Mouse (Mus musculus) intestine, postnatal 0 days (tissue): ENCODE data around the gene Por. TPM values are rescaled to one million over a fixed set of nuclear protein-coding genes. Genes with fewer than 3 reads are reported as not detected.

Experiments used
- ATAC-seq: fragments of 200-750 bp; cut with Nextera tagmentation; 2 replicates; pipeline ENCODE4 v1.8.0; 2017; ENCODE audit warnings: mild to moderate bottlenecking, moderate TSS enrichment, moderate library complexity
- H3K27ac ChIP-seq: fragments of 300-500 bp; sonication (generic); 2 replicates; pipeline ENCODE4 v1.5.1; 2014; ENCODE audit warnings: mild to moderate bottlenecking, low read depth, low read length, moderate library complexity
- H3K27me3 ChIP-seq: fragments of 300-500 bp; sonication (generic); replicated peaks from 2 replicates; pipeline ENCODE4 v1.6.1; 2014; ENCODE audit warnings: low read length, mixed read lengths; ENCODE audit not compliant: control insufficient read depth, insufficient read depth
- H3K36me3 ChIP-seq: fragments of 300-500 bp; sonication (generic); 2 replicates; pipeline ENCODE4 v1.6.1; 2014; ENCODE audit warnings: mild to moderate bottlenecking, moderate library complexity; ENCODE audit not compliant: control insufficient read depth, insufficient read depth
- H3K4me1 ChIP-seq: fragments of 300-500 bp; sonication (generic); replicated peaks from 2 replicates; pipeline ENCODE4 v1.6.1; 2014; ENCODE audit warnings: antibody characterized with exemption, low read length, mixed read lengths; ENCODE audit not compliant: control insufficient read depth, insufficient read depth
- H3K4me2 ChIP-seq: fragments of 300-500 bp; sonication (generic); replicated peaks from 2 replicates; pipeline ENCODE4 v1.6.1; 2014; ENCODE audit warnings: low read depth, mild to moderate bottlenecking, moderate library complexity
- H3K4me3 ChIP-seq: fragments of 300-500 bp; sonication (generic); 2 replicates; pipeline ENCODE4 v1.5.1; 2014; ENCODE audit warnings: low read depth, low read length
- H3K9ac ChIP-seq: fragments of 300-500 bp; sonication (generic); 2 replicates; pipeline ENCODE4 v1.6.1; 2014; ENCODE audit warnings: mild to moderate bottlenecking, low read depth, low read length
- H3K9me3 ChIP-seq: fragments of 300-500 bp; sonication (generic); 2 replicates; pipeline ENCODE4 v1.6.1; 2016; ENCODE audit warnings: mixed run types; ENCODE audit not compliant: control insufficient read depth
- CTCF ChIP-seq: sonication (generic); IDR thresholded peaks from 2 replicates; pipeline ENCODE4 v1.5.1; 2016; ENCODE audit warnings: low read depth, mild to moderate bottlenecking, control low read depth, antibody characterized with exemption, moderate library complexity
- WGBS: fragments of 180-500 bp; shearing (Covaris S2); extraction: QIAGEN DNeasy Blood & Tissue Kit; methylation state at CpG from one replicate; pipeline ENCODE4 v1.1.7; 2014; 5-methylcytosine and 5-hydroxymethylcytosine counted together
- polyA plus RNA-seq: library from polyadenylated mRNA; unstranded; fragments of >200 nt; fragmentation: Nextera tagmentation; extraction: Ambion mirVana; gene quantifications from 2 replicates; pipeline ENCODE4 v1.2.1, GENCODE M21; 2015

Por gene
- polyA plus RNA-seq, 1 experiment from 2014 or later: 91.7 TPM

DNA sequence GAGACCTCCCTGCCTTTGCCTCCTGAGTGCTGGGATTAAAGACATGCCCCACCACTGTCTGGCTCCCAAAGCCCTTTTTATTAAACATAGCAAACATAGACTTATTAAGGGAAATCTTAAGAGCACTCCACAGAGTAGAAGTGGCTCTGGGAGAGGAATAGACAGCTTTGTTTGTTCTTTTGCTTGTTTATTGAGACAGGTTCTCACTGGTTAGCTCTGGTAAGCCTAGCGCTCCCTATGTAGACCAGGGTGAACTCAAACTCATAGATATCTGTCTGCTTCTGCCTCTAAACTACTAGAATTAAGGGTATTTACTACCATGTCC, 20.6 kb upstream of the Por start:
- Histone ChIP-seq H3K4me3 (no peak overlapping the region), H3K36me3 (no peaks in the 10 kb centered on the region), H3K27ac (no peak overlapping the region), H3K9ac (no peak overlapping the region), H3K4me2 (no peak overlapping the region), H3K9me3 (no peaks in the 10 kb centered on the region), H3K4me1 (0 out of 2 replicates have a peak, but pooled peaks cover 3% of the 10 kb centered on the region), H3K27me3 (no peaks in the 10 kb centered on the region)
- 89% methylated on average over 1 of the region's 1 CpGs for WGBS
- no peak for TF ChIP-seq CTCF
- ATAC-seq: no peak

DNA sequence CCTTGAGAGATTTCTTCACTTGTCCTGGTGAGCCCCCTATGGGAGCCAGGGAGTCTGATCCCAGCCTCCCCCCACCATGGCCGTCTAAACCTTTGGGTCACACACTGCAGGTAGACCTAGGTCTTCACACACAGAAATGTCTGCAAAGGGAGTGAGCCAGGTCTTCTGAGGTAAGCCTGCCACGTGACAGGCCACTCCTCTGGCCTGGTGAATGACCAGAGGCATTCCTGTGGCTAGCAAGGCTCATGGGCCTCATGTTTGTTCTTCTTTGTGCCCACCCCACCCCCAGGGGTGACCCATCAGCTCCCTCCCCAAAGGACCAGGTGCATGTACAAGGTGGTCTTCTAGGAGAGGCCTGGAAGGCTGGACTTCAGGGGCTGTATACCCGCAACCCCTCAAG, 18.3 kb upstream of the Por start:
- Histone ChIP-seq H3K4me2 (no peak overlapping the region), H3K4me1 (no peaks in the 10 kb centered on the region), H3K9ac (no peak overlapping the region), H3K27me3 (no peaks in the 10 kb centered on the region), H3K36me3 (no peaks in the 10 kb centered on the region), H3K9me3 (no peaks in the 10 kb centered on the region), H3K4me3 (no peak overlapping the region), H3K27ac (no peak overlapping the region)
- 84% methylated on average over 3 of the region's 3 CpGs for WGBS
- TF ChIP-seq CTCF: no peak
- no peak for ATAC-seq

DNA sequence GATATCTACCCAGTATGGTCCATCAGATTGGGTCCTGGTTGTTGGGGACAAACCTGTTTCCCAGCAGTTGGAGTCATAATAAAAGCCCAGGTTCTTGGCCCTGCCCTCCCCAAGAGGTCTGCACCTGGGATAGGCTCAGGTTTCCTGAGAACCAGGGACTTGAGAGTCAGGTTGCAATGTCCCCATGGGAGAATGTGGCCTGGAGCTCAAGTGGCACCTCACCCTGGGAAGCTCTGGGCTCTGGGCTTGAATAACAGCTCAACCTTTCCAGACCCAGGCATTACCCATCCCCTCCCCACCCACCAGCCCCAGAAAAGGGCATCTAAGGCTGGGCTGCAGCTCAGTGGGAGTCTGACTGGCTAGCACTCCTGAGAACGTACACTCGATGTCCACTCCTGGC, 16.6 kb upstream of the Por start:
- 73% methylated on average over 2 of the region's 2 CpGs for WGBS
- H3K27me3 ChIP-seq: no peaks in the 10 kb centered on the region
- H3K4me2 ChIP-seq: no peak overlapping the region
- no peak for ATAC-seq
- no peak overlapping the region for H3K4me3 ChIP-seq
- no peak for TF ChIP-seq CTCF
- H3K9me3 ChIP-seq: no peaks in the 10 kb centered on the region
- no peak overlapping the region for H3K9ac ChIP-seq
- H3K36me3 ChIP-seq: no peaks in the 10 kb centered on the region
- no peaks in the 10 kb centered on the region for H3K4me1 ChIP-seq
- no peak overlapping the region for H3K27ac ChIP-seq

DNA sequence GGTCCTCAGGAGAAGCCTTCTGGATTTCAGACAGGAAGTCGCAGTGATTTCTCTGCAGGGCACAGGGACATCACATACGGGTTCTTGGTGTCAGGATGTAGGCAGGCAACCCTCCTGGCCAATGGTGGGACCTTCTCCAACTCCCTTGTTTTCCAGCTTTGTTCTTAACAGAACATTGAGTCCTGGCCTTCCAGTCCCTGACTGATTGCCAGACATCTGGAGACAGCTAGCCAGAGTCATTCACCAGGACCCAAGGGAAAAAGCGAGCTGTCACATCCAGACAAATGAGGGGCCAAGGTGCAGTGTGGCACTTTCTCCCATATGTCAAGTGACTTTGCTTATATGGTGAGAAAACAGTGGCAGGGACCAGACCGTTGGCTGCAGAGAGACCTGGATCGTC, 13.8 kb upstream of the Por start:
- WGBS: 66% methylated on average over 5 of the region's 5 CpGs

DNA sequence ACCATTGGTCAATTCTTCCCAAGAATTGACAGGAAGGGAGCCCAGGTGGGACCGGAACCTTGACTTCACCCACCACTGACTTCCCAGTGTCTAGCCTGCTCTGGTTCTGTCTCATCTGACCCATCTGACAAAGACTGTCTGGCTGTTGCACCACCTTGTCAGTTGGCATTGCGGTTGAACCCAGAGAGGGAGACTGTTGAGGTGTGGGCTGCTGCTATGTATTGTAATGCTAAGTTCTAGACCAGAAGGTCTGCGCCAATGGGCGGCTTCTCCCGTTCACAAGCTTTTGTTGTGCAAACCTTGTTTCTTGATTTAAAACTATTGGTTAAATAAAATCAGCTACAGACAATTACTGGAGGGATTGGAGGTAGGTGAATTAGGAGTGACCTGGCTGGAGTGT, 12.7 kb upstream of the Por start:
- no peak for TF ChIP-seq CTCF
- 91% methylated on average over 5 of the region's 5 CpGs for WGBS

More for the DNA sequence above, 13.8 kb upstream of the Por start:
- Histone ChIP-seq H3K4me3 (no peak overlapping the region), H3K36me3 (no peaks in the 10 kb centered on the region), H3K4me1 (no peaks in the 10 kb centered on the region), H3K9me3 (no peaks in the 10 kb centered on the region), H3K9ac (no peak overlapping the region), H3K4me2 (no peak overlapping the region), H3K27me3 (no peaks in the 10 kb centered on the region), H3K27ac (no peak overlapping the region)
- ATAC-seq: no peak
- TF ChIP-seq CTCF: no peak

DNA sequence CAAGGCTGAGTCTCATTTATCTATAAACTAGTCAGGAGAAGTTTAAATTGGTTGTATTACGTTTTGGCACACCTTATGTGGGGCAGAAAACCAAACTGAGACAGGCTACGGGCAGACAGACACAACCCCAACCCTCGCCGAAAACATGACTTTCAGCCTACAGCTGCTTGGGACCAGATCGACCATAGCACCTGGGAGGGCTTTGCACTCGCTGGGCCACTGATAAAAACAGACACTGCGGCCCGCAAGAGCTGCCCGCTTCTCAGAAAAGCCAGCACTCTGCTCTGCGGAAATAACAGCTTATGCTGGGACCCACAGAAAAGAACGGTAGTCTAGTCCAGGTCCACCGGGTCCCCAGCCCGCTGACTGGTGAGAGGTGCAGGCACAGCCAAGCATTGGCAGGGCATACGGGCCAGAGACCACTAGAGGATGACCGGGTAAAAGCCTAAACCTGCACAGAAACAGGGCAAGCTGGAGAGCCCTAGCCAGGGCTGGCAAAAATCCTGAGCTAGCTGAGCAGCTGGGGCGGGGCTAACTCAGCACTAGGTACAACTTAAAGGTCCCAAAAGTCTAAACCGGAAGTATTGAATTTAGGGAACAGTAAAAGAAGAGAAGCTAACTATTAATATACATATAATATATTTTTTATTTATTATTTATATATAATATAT, 12.0 kb upstream of the Por start:
- no peaks in the 10 kb centered on the region for H3K36me3 ChIP-seq
- H3K4me1 ChIP-seq: no peaks in the 10 kb centered on the region
- H3K9me3 ChIP-seq: no peaks in the 10 kb centered on the region
- 55% methylated on average over 17 of the region's 17 CpGs for WGBS
- no peaks in the 10 kb centered on the region for H3K27me3 ChIP-seq
- no peak overlapping the region for H3K4me2 ChIP-seq
- no peak overlapping the region for H3K9ac ChIP-seq
- no peak for TF ChIP-seq CTCF
- no peak overlapping the region for H3K4me3 ChIP-seq
- H3K27ac ChIP-seq: no peak overlapping the region
- ATAC-seq: no peak

More for the DNA sequence above, 12.7 kb upstream of the Por start:
- no peak overlapping the region for H3K4me3 ChIP-seq
- no peaks in the 10 kb centered on the region for H3K36me3 ChIP-seq
- H3K4me2 ChIP-seq: no peak overlapping the region
- no peak for ATAC-seq
- no peaks in the 10 kb centered on the region for H3K27me3 ChIP-seq
- H3K27ac ChIP-seq: no peak overlapping the region
- no peaks in the 10 kb centered on the region for H3K4me1 ChIP-seq
- no peak overlapping the region for H3K9ac ChIP-seq
- H3K9me3 ChIP-seq: no peaks in the 10 kb centered on the region

DNA sequence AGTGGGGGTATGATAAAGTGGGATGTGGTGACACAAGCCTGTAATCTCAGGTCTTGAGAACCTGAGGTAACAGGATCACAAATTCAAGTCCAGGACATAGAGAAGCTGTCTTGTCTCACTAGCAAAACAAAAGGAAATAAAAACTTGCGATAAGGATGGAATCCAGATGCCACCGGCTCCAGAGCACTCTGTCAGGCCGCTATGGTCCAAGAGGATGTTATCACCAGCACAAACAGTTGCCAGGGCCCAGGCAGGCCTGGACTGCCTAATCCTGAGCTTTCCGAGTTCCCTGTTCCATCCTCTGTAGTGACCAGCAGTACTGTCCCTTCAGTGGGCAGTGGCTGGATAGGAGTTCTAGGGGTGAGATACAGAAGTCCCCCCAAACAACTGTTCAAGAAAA, 9.9 kb upstream of the Por start:
- no peak overlapping the region for H3K4me3 ChIP-seq
- H3K27me3 ChIP-seq: no peaks in the 10 kb centered on the region
- 39% methylated on average over 4 of the region's 4 CpGs for WGBS
- no peaks in the 10 kb centered on the region for H3K4me1 ChIP-seq
- H3K27ac ChIP-seq: no peak overlapping the region
- no peak overlapping the region for H3K4me2 ChIP-seq
- no peak overlapping the region for H3K9ac ChIP-seq
- ATAC-seq: no peak
- H3K36me3 ChIP-seq: no peaks in the 10 kb centered on the region
- TF ChIP-seq CTCF: no peak
- H3K9me3 ChIP-seq: no peaks in the 10 kb centered on the region
